Comparison of ENCODE assay signal across 8 mouse cellular contexts in the genomic region with DNA sequence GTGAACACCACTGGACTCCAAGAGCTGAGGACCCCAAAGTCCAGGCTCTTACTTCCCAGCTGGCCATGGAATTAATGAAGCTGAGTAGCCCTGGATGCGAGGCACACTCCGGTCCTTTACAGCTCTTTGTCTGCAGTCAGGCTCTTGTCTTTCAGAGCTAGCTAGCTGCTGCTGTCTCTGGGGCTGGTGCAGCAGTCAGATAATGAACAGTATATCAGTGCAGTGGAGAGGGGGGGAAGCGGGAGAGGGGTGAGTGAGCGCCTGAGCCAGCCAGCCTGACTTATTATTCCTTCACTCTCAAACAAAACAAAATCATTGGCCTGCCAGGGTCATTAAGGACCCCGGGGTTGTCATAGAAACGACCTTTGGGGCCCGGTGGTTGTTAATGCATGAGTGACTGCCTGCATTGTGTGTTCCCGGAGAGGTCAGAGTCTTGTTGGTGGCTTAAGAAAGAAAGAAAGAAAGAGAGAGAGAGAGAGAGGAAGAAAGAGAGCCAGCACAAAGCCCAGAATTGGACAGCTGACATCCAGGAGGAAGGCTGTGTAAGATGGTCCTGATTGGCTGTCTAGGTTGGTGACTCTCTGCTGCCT.
DNase-seq lines count a peak whose midpoint lies in the region; ATAC-seq and TF ChIP-seq lines count a peak whose summit lies in the region.

No protein-coding gene starts in this region.

- H3K4me2 ChIP-seq in heart, embryonic 13.5 days, result peak overlapping the region; percentile 45
- peak overlapping the region; percentile 36 for H3K4me2 ChIP-seq in forebrain, postnatal 0 days (ENCODE audit: low read depth)
- peak overlapping the region; percentile 48 for H3K4me2 ChIP-seq in midbrain, embryonic 12.5 days (replicated peaks)

- H3K27ac ChIP-seq in heart, embryonic 13.5 days (replicated peaks), result peak overlapping the region; percentile 51
- H3K27ac ChIP-seq in forebrain, postnatal 0 days (ENCODE audit: low read depth, low read length), result peak overlapping the region; percentile 87
- peak overlapping the region; percentile 99 for H3K27ac ChIP-seq in midbrain, embryonic 12.5 days (replicated peaks)

- H3K9me3 ChIP-seq in heart, embryonic 13.5 days, result no peaks in the 10 kb centered on the region
- H3K9me3 ChIP-seq in forebrain, postnatal 0 days (ENCODE audit: low read length), result no peaks in the 10 kb centered on the region
- no peaks in the 10 kb centered on the region for H3K9me3 ChIP-seq in midbrain, embryonic 12.5 days

- peaks cover 39% of the 10 kb centered on the region for H3K4me1 ChIP-seq in heart, embryonic 13.5 days
- peaks cover 12% of the 10 kb centered on the region for H3K4me1 ChIP-seq in forebrain, postnatal 0 days (ENCODE audit: insufficient read depth)
- peaks cover 40% of the 10 kb centered on the region for H3K4me1 ChIP-seq in midbrain, embryonic 12.5 days

- H3K4me3 ChIP-seq in heart, embryonic 13.5 days, result peak overlapping the region; percentile 5; the same call in 1 of the 2 replicates
- H3K4me3 ChIP-seq in forebrain, postnatal 0 days (ENCODE audit: low read depth, low read length), result no peak overlapping the region
- H3K4me3 ChIP-seq in midbrain, embryonic 12.5 days, result peak overlapping the region; percentile 22; the same call in 1 of the 2 replicates

- TF ChIP-seq CTCF in forebrain, postnatal 0 days (IDR thresholded peaks at IDR 0.05; ENCODE audit: low read depth), result no peak

- WGBS in heart, embryonic 13.5 days, result 6% methylated on average over 8 of the region's 8 CpGs
- WGBS in forebrain, postnatal 0 days, result 2% methylated on average over 8 of the region's 8 CpGs
- 2% methylated on average over 8 of the region's 8 CpGs for WGBS in midbrain, embryonic 12.5 days

- DNase-seq in heart, adult 18-20 months, result no peak
- peak; percentile 4 for DNase-seq in T-cell, adult 2 months (ENCODE audit: low spot score)
- peak; percentile 82 for DNase-seq in forebrain, postnatal 0 days
- DNase-seq in kidney, postnatal 4 days, result peak; percentile 82 to 90
- no peak for DNase-seq in cerebellum, adult 11-12 months

- H3K36me3 ChIP-seq in heart, embryonic 13.5 days, result no peaks in the 10 kb centered on the region
- no peaks in the 10 kb centered on the region for H3K36me3 ChIP-seq in forebrain, postnatal 0 days (ENCODE audit: insufficient read depth)
- no peaks in the 10 kb centered on the region for H3K36me3 ChIP-seq in midbrain, embryonic 12.5 days

- no peaks in the 10 kb centered on the region for H3K27me3 ChIP-seq in heart, embryonic 13.5 days (replicated peaks)
- H3K27me3 ChIP-seq in forebrain, postnatal 0 days (ENCODE audit: insufficient read depth, low read length), result no peaks in the 10 kb centered on the region
- H3K27me3 ChIP-seq in midbrain, embryonic 12.5 days, result no peaks in the 10 kb centered on the region

- no peak for ATAC-seq in heart, embryonic 13.5 days (ENCODE audit: extremely low read depth, insufficient number of reproducible peaks, low FRiP score, low TSS enrichment)
- peak; percentile 94 for ATAC-seq in forebrain, postnatal 0 days
- peak; percentile 98 for ATAC-seq in midbrain, embryonic 12.5 days (ENCODE audit: low FRiP score, low read depth)
- no peak for ATAC-seq in erythroblast, adult 5-6 weeks (replicated peaks; ENCODE audit: low FRiP score, poor library complexity, severe bottlenecking)

- peak overlapping the region; percentile 61 for H3K9ac ChIP-seq in heart, embryonic 13.5 days
- H3K9ac ChIP-seq in forebrain, postnatal 0 days, result peak overlapping the region; percentile 52
- H3K9ac ChIP-seq in midbrain, embryonic 12.5 days (replicated peaks), result peak overlapping the region; percentile 63

Comparison
In these comparisons a context has a peak if more than half of its experiments do, and no peak if none do; other contexts are left out.
1. ATAC-seq: peak in forebrain, postnatal 0 days (single experiment) and midbrain, embryonic 12.5 days (single experiment); none in heart, embryonic 13.5 days (single experiment) and erythroblast, adult 5-6 weeks (single experiment).
2. DNase-seq: peak in T-cell, adult 2 months (single experiment), forebrain, postnatal 0 days (single experiment) and kidney, postnatal 4 days (2 of 2); none in heart, adult 18-20 months (0 of 2) and cerebellum, adult 11-12 months (single experiment).
3. Peak in every context shown above with its lines, with median percentiles within 50 percentile points of each other: H3K27ac ChIP-seq, H3K4me2 ChIP-seq and H3K9ac ChIP-seq.